Mouse (Mus musculus): ENCODE measurements around the gene Katnal1. TPM values are rescaled to one million over a fixed set of nuclear protein-coding genes. Genes with fewer than 3 reads are reported as not detected.

Katnal1 gene
- total RNA-seq, 4 experiments from 2014 or later, result 8.8 to 12.8 (median 11.6) TPM

Other genes starting within 250 kb of the Katnal1 start
- gene Gm42791, start 65.8 kb upstream of the Katnal1 start, total RNA-seq (2022), result 1 to 10 TPM; 3.2 to 7.7 (median 7.3) TPM